Mouse (Mus musculus): ENCODE measurements around the gene Zfp207. TPM values are rescaled to one million over a fixed set of nuclear protein-coding genes. Genes with fewer than 3 reads are reported as not detected.

Gene Zfp207
- total RNA-seq (2023), result 100 to 1,000 TPM; 131 to 134 TPM

GRCm38 (mm10) chr11:80383019-80383625, at the start of gene Zfp207:
Zfp207 (plus strand) TSS chr11:80383279.

GRCm38 (mm10) chr11:80377712-80378451, 5.2 kb upstream of the Zfp207 start, which contains the start of gene 5730455P16Rik:
5730455P16Rik (minus strand) TSS chr11:80378034.

GRCm38 (mm10) chr11:80428381-80429008, 45.4 kb downstream of the Zfp207 start, which contains the start of gene Psmd11:
Psmd11 (plus strand) TSS chr11:80428615.

Other genes with a start within 250 kb of the Zfp207 start
- 1 to 10 TPM; 3.1 to 3.5 TPM for gene Tefm, start 241.1 kb upstream of the Zfp207 start, total RNA-seq (2023)
- 1 to 10 TPM; 3.5 to 4.0 TPM for gene Adap2, start 229.2 kb upstream of the Zfp207 start, total RNA-seq (2023)
- gene Rnf135, start 199.4 kb upstream of the Zfp207 start, total RNA-seq (2023), result 1 to 10 TPM; 6.0 to 7.6 TPM
- 10 to 100 TPM; 17.1 to 20.0 TPM for gene Rhot1, start 174.3 kb upstream of the Zfp207 start, total RNA-seq (2023)
- under 1 TPM; 0.09 to 0.44 TPM for gene Rhbdl3, start 82.4 kb upstream of the Zfp207 start, total RNA-seq (2023)
- 1 to 10 TPM; 5.7 to 7.8 TPM for gene 5730455P16Rik, start 5.2 kb upstream of the Zfp207 start, total RNA-seq (2023)
- 10 to 100 TPM; 59.4 to 64.8 TPM for gene Psmd11, start 45.3 kb downstream of the Zfp207 start, total RNA-seq (2023)
- 10 to 100 TPM; 29.9 to 32.0 TPM for gene Cdk5r1, start 93.7 kb downstream of the Zfp207 start, total RNA-seq (2023)

Data from neutrophil, adult 59 days (primary cell).